Mouse (Mus musculus): ENCODE data around the gene Bcl11a. TPM values are rescaled to one million over a fixed set of nuclear protein-coding genes. Genes with fewer than 3 reads are reported as not detected.

Gene Bcl11a
- polyA plus RNA-seq, 1 experiment from 2014 or later, result 29.6 TPM

- H3K4me1 ChIP-seq (replicated peaks; ENCODE audit: control insufficient read depth, insufficient read depth, low read length), result peaks cover 10% of the 10 kb centered on the region; the same call in 1 of the 2 replicates
- H3K9ac ChIP-seq (ENCODE audit: low read length), result no peak overlapping the region
- no peak overlapping the region for H3K4me2 ChIP-seq (ENCODE audit: low read length)
- H3K27ac ChIP-seq (ENCODE audit: low read depth), result no peak overlapping the region
- 62% methylated on average over 2 of the region's 2 CpGs for WGBS
- H3K4me3 ChIP-seq (ENCODE audit: low read depth, low read length), result no peak overlapping the region
- no peaks in the 10 kb centered on the region for H3K9me3 ChIP-seq (ENCODE audit: control insufficient read depth, low read length)
- H3K27me3 ChIP-seq (replicated peaks; ENCODE audit: control insufficient read depth, insufficient read depth, low read length), result no peaks in the 10 kb centered on the region
- ATAC-seq (replicated peaks; ENCODE audit: low FRiP score, low TSS enrichment, low read depth) (no peak), DNase-seq (ENCODE audit: low spot score) (no peak)
- H3K36me3 ChIP-seq (ENCODE audit: control insufficient read depth, insufficient read depth, low read length), result peaks cover 10% of the 10 kb centered on the region
These were observed 96.4 kb downstream of the Bcl11a start for GRCm38 (mm10) chr11:24174161-24174792.

GRCm38 (mm10) chr11:24177458-24177857 lies 99.6 kb downstream of the Bcl11a start:
- Histone ChIP-seq H3K36me3 (ENCODE audit: control insufficient read depth, insufficient read depth, low read length) (peaks cover 7% of the 10 kb centered on the region; the same call in 1 of the 2 replicates), H3K9ac (ENCODE audit: low read length) (no peak overlapping the region), H3K27ac (ENCODE audit: low read depth) (no peak overlapping the region), H3K9me3 (ENCODE audit: control insufficient read depth, low read length) (no peaks in the 10 kb centered on the region), H3K27me3 (replicated peaks; ENCODE audit: control insufficient read depth, insufficient read depth, low read length) (no peaks in the 10 kb centered on the region), H3K4me3 (ENCODE audit: low read depth, low read length) (no peak overlapping the region), H3K4me1 (replicated peaks; ENCODE audit: control insufficient read depth, insufficient read depth, low read length) (no peaks in the 10 kb centered on the region), H3K4me2 (ENCODE audit: low read length) (no peak overlapping the region)
- ATAC-seq (replicated peaks; ENCODE audit: low FRiP score, low TSS enrichment, low read depth) (no peak), DNase-seq (ENCODE audit: low spot score) (no peak)
- 91% methylated on average over 4 of the region's 4 CpGs for WGBS

DNA sequence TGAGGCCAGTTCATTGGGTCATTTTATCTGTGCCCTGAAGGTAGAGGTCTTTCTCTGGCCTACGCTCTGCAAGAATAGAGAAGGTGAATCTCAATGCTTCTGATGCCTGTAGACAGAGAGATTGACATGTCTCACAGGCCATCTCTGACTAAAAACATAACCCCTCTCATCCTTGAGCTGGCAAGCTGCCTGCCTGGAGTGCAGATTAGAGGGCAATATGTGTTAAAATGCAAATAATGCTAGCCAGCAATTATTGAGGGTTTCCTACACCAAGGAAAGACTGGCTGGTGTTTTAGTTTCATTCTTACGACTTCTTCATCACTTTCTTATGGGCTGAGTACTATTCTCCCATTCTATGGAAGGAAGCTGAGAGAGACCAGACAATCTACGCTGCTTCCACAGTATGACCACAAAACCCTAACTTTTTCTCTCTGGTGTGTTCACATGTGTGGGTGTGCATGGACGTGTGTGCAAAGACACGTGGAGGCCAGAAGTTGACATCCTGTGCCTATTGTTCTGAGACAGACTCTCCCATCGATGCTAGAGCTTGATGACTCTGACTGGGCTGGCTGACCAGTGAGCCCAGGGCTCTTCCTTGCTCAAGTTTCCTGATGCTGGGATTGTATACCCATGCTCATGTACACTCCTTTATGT lies 101.1 kb downstream of the Bcl11a start:
- ATAC-seq (replicated peaks; ENCODE audit: low FRiP score, low TSS enrichment, low read depth), result no peak
- 93% methylated on average over 6 of the region's 6 CpGs for WGBS
- no peak overlapping the region for H3K4me3 ChIP-seq (ENCODE audit: low read depth, low read length)

GRCm38 (mm10) chr11:24180040-24180439 lies 102.2 kb downstream of the Bcl11a start:
- Histone ChIP-seq H3K36me3 (ENCODE audit: control insufficient read depth, insufficient read depth, low read length) (no peaks in the 10 kb centered on the region), H3K4me1 (replicated peaks; ENCODE audit: control insufficient read depth, insufficient read depth, low read length) (no peaks in the 10 kb centered on the region), H3K9ac (ENCODE audit: low read length) (no peak overlapping the region), H3K27me3 (replicated peaks; ENCODE audit: control insufficient read depth, insufficient read depth, low read length) (no peaks in the 10 kb centered on the region), H3K9me3 (ENCODE audit: control insufficient read depth, low read length) (no peaks in the 10 kb centered on the region), H3K4me2 (ENCODE audit: low read length) (no peak overlapping the region), H3K4me3 (ENCODE audit: low read depth, low read length) (no peak overlapping the region), H3K27ac (ENCODE audit: low read depth) (no peak overlapping the region)
- DNase-seq (ENCODE audit: low spot score) (no peak), ATAC-seq (replicated peaks; ENCODE audit: low FRiP score, low TSS enrichment, low read depth) (no peak)
- 72% methylated on average over 7 of the region's 7 CpGs for WGBS

More for the DNA sequence above, 101.1 kb downstream of the Bcl11a start:
- Histone ChIP-seq H3K4me1 (replicated peaks; ENCODE audit: control insufficient read depth, insufficient read depth, low read length) (no peaks in the 10 kb centered on the region), H3K27ac (ENCODE audit: low read depth) (no peak overlapping the region), H3K9me3 (ENCODE audit: control insufficient read depth, low read length) (no peaks in the 10 kb centered on the region), H3K36me3 (ENCODE audit: control insufficient read depth, insufficient read depth, low read length) (no peaks in the 10 kb centered on the region), H3K4me2 (ENCODE audit: low read length) (no peak overlapping the region), H3K27me3 (replicated peaks; ENCODE audit: control insufficient read depth, insufficient read depth, low read length) (no peaks in the 10 kb centered on the region), H3K9ac (ENCODE audit: low read length) (no peak overlapping the region)
- no peak for DNase-seq (ENCODE audit: low spot score)

GRCm38 (mm10) chr11:24183501-24183900 lies 105.6 kb downstream of the Bcl11a start:
- ATAC-seq (replicated peaks; ENCODE audit: low FRiP score, low TSS enrichment, low read depth) (no peak), DNase-seq (ENCODE audit: low spot score) (no peak)
- Histone ChIP-seq H3K4me3 (ENCODE audit: low read depth, low read length) (no peak overlapping the region), H3K36me3 (ENCODE audit: control insufficient read depth, insufficient read depth, low read length) (no peaks in the 10 kb centered on the region), H3K4me2 (ENCODE audit: low read length) (no peak overlapping the region), H3K9me3 (ENCODE audit: control insufficient read depth, low read length) (no peaks in the 10 kb centered on the region), H3K9ac (ENCODE audit: low read length) (no peak overlapping the region), H3K27ac (ENCODE audit: low read depth) (no peak overlapping the region), H3K4me1 (replicated peaks; ENCODE audit: control insufficient read depth, insufficient read depth, low read length) (no peaks in the 10 kb centered on the region), H3K27me3 (replicated peaks; ENCODE audit: control insufficient read depth, insufficient read depth, low read length) (no peaks in the 10 kb centered on the region)
- 89% methylated on average over 7 of the region's 7 CpGs for whole genome bisulfite sequencing

DNA sequence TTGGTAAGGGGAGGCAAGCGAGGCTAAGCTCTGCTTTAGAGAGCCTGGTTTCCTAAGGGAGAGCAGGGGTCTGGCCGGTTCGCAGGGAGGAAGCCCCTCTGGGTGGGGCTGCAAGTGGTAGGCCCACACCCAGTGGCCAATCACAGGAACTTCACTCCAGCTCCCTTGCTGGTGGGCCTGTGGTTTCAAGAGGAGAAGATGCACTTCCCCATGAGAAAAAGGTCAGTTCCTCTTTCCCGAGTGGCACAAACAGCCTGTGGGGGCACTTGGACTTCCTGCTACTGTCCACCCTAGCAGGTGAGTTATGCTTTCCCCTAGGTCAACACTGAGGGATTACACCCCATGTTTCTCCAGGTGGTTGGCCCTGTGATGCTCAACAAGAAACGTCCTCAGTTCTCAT lies 107.1 kb downstream of the Bcl11a start:
- DNase-seq (ENCODE audit: low spot score), result no peak
- Histone ChIP-seq H3K9me3 (ENCODE audit: control insufficient read depth, low read length) (no peaks in the 10 kb centered on the region), H3K4me3 (ENCODE audit: low read depth, low read length) (no peak overlapping the region), H3K9ac (ENCODE audit: low read length) (no peak overlapping the region), H3K27me3 (replicated peaks; ENCODE audit: control insufficient read depth, insufficient read depth, low read length) (no peaks in the 10 kb centered on the region), H3K36me3 (ENCODE audit: control insufficient read depth, insufficient read depth, low read length) (no peaks in the 10 kb centered on the region), H3K4me2 (ENCODE audit: low read length) (no peak overlapping the region), H3K27ac (ENCODE audit: low read depth) (no peak overlapping the region), H3K4me1 (replicated peaks; ENCODE audit: control insufficient read depth, insufficient read depth, low read length) (no peaks in the 10 kb centered on the region)
- 68% methylated on average over 5 of the region's 5 CpGs for WGBS
- no peak for ATAC-seq (replicated peaks; ENCODE audit: low FRiP score, low TSS enrichment, low read depth)

GRCm38 (mm10) chr11:24190411-24190810 lies 112.6 kb downstream of the Bcl11a start:
- Histone ChIP-seq H3K27me3 (replicated peaks; ENCODE audit: control insufficient read depth, insufficient read depth, low read length) (no peaks in the 10 kb centered on the region), H3K4me1 (replicated peaks; ENCODE audit: control insufficient read depth, insufficient read depth, low read length) (no peaks in the 10 kb centered on the region), H3K9ac (ENCODE audit: low read length) (no peak overlapping the region), H3K36me3 (ENCODE audit: control insufficient read depth, insufficient read depth, low read length) (no peaks in the 10 kb centered on the region), H3K27ac (ENCODE audit: low read depth) (no peak overlapping the region), H3K9me3 (ENCODE audit: control insufficient read depth, low read length) (no peaks in the 10 kb centered on the region), H3K4me3 (ENCODE audit: low read depth, low read length) (no peak overlapping the region), H3K4me2 (ENCODE audit: low read length) (no peak overlapping the region)
- no peak for DNase-seq (ENCODE audit: low spot score)
- 37% methylated on average over 3 of the region's 3 CpGs for WGBS
- ATAC-seq (replicated peaks; ENCODE audit: low FRiP score, low TSS enrichment, low read depth), result no peak

DNA sequence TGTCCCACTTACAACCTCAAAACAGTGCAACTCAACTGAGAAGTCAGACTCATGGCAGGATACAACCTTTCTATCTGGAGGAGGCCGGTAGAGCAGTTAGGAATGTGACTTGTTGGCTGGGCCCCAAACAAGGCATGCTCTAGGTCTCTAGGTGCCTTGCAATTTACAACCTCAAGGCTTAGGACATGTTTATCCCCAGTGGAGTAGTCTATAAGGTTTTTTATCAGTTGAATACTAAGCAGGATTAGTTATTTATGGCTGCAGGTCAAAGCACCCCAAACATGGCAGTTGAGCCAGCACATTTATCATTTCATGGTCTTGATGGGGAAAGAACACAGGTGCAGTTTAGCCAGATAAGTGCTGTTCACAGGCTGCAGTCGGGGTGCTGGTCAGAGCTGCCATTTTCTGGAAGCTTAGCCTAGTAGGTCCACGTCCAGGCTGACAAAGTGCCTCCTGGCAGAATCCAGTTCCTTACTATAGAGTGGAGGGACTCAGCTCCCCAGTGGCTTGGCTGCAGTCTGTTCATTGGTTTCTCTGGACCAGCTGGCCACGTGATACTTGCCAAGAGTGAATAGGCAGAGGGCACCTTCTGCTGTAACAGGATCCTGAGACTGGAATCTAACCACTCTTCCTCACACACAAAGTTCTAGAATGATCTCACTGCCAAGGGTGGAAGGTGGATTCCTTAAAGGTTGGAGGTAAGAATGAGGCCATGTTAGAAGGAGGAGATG lies 118.8 kb downstream of the Bcl11a start:
- DNase-seq (ENCODE audit: low spot score) (no peak), ATAC-seq (replicated peaks; ENCODE audit: low FRiP score, low TSS enrichment, low read depth) (no peak)
- WGBS, result 55% methylated on average over 4 of the region's 4 CpGs

More for the DNA sequence above, 118.8 kb downstream of the Bcl11a start:
- Histone ChIP-seq H3K4me1 (replicated peaks; ENCODE audit: control insufficient read depth, insufficient read depth, low read length) (no peaks in the 10 kb centered on the region), H3K4me3 (ENCODE audit: low read depth, low read length) (no peak overlapping the region), H3K9ac (ENCODE audit: low read length) (no peak overlapping the region), H3K36me3 (ENCODE audit: control insufficient read depth, insufficient read depth, low read length) (no peaks in the 10 kb centered on the region), H3K27me3 (replicated peaks; ENCODE audit: control insufficient read depth, insufficient read depth, low read length) (no peaks in the 10 kb centered on the region), H3K9me3 (ENCODE audit: control insufficient read depth, low read length) (no peaks in the 10 kb centered on the region), H3K4me2 (ENCODE audit: low read length) (no peak overlapping the region), H3K27ac (ENCODE audit: low read depth) (no peak overlapping the region)

All from intestine, embryonic 14.5 days (tissue).